Mouse (Mus musculus): ENCODE data around the gene Nes.

GRCm38 (mm10) chr3:87989935-87990334, 19.1 kb downstream of the Nes start:
- TF ChIP-seq CTCF (IDR thresholded peaks at IDR 0.05; ENCODE audit: insufficient read depth, low read length) (no peak), POLR2A (IDR thresholded peaks at IDR 0.05; ENCODE audit: borderline replicate concordance, extremely low read depth, low read depth, low read length) (no peak)
